Mouse (Mus musculus): ENCODE results near the gene Siglecf.

- TF ChIP-seq CTCF (IDR thresholded peaks at IDR 0.05) (no peak), EP300 (IDR thresholded peaks at IDR 0.05) (no peak)
Measured at GRCm38 (mm10) chr7:43340771-43341170, 10.4 kb upstream of the Siglecf start.
